Mouse (Mus musculus): ENCODE data around the gene Nfkb2. TPM values are rescaled to one million over a fixed set of nuclear protein-coding genes. Genes with fewer than 3 reads are reported as not detected.

The Nfkb2 gene
- polyA plus RNA-seq, 1 experiment from 2014 or later = 2.1 TPM

DNA sequence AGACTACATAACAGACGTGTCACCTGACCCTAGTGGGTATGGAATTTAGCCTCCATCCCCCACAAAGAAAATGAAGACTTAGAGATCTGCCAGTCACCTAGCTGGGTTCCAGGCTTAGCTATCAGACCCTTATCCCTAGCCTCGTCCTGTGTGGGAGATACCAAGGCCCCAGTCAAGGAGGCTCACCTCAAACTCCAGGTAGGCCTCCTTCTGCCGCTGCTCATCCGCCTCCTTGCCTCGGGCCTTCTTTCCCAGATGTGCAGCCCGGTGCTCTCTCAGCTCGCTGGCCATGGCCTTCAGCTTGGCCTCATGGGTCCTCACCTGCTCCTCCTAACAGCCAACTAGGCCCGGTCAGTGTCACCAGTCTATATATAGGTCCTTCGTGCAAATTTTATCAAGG lies 9.0 kb downstream of the Nfkb2 start:
- Histone ChIP-seq H3K36me3 (ENCODE audit: control insufficient read depth, insufficient read depth, low read length) (peaks cover 38% of the 10 kb centered on the region), H3K4me1 (ENCODE audit: control insufficient read depth, insufficient read depth, low read length) (peaks cover 8% of the 10 kb centered on the region), H3K9me3 (ENCODE audit: control insufficient read depth, low read length) (no peaks in the 10 kb centered on the region), H3K9ac (replicated peaks; ENCODE audit: low read length) (no peak overlapping the region), H3K4me3 (replicated peaks; ENCODE audit: low read depth, low read length) (no peak overlapping the region), H3K27ac (replicated peaks; ENCODE audit: low read depth, low read length) (no peak overlapping the region), H3K4me2 (ENCODE audit: low read length) (no peak overlapping the region), H3K27me3 (ENCODE audit: control insufficient read depth, insufficient read depth, low read length) (peaks cover 50% of the 10 kb centered on the region)
- ATAC-seq (ENCODE audit: low FRiP score, low TSS enrichment) = no peak
- 89% methylated on average over 9 of the region's 9 CpGs for WGBS
- no peak for DNase-seq

DNA sequence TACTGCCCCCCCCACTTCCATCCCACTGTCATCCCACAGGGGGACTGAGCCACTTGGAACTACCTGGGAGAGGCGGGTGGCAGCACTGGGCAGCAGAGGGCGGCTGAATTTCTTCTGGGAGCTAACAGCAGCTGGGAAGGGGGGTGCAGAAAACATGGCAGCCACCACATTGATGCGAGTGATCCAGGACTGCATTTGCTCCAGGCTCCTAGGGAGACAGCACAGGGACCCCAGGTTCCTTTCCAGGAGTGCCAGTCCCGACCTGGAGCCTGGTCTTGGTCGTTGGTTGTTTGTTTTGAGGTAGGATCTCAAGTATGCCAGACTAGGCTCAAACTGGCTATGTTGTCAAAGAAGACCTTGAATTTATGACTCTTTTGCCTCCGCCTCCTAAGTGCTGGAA lies 9.5 kb downstream of the Nfkb2 start:
- peaks cover 12% of the 10 kb centered on the region for H3K4me1 ChIP-seq (ENCODE audit: control insufficient read depth, insufficient read depth, low read length)
- DNase-seq (no peak), ATAC-seq (ENCODE audit: low FRiP score, low TSS enrichment) (no peak)
- H3K4me2 ChIP-seq (ENCODE audit: low read length) = no peak overlapping the region
- no peak overlapping the region for H3K9ac ChIP-seq (replicated peaks; ENCODE audit: low read length)
- peaks cover 38% of the 10 kb centered on the region for H3K36me3 ChIP-seq (ENCODE audit: control insufficient read depth, insufficient read depth, low read length)
- H3K4me3 ChIP-seq (replicated peaks; ENCODE audit: low read depth, low read length) = no peak overlapping the region
- H3K9me3 ChIP-seq (ENCODE audit: control insufficient read depth, low read length) = no peaks in the 10 kb centered on the region
- peaks cover 47% of the 10 kb centered on the region for H3K27me3 ChIP-seq (ENCODE audit: control insufficient read depth, insufficient read depth, low read length)
- 74% methylated on average over 6 of the region's 6 CpGs for WGBS
- H3K27ac ChIP-seq (replicated peaks; ENCODE audit: low read depth, low read length) = no peak overlapping the region

DNA sequence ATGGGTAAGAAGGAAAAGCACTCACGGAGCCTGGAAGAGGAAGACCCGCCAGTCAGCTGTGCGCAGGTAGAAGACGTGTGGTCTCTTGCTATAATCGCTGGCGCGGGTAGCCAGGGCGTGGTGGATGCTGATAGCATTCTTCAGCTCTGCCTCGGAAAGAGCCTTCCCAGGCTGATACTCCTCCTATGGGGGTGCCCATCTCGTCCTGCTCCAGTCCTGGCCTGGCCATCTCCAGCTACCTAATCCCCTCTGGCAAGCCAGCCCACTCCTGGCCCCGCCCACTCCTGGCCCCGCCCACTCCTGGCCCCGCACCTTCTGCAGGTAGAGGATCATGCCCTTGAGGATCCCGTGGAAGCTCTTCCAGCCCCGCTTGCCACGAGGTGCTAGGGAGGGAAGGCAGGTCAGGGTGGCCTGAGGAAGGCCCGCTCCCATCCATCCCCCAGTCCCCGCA lies 10.1 kb downstream of the Nfkb2 start:
- Histone ChIP-seq H3K4me3 (replicated peaks; ENCODE audit: low read depth, low read length) (no peak overlapping the region), H3K27me3 (ENCODE audit: control insufficient read depth, insufficient read depth, low read length) (peaks cover 47% of the 10 kb centered on the region), H3K36me3 (ENCODE audit: control insufficient read depth, insufficient read depth, low read length) (peaks cover 38% of the 10 kb centered on the region), H3K4me2 (ENCODE audit: low read length) (no peak overlapping the region), H3K27ac (replicated peaks; ENCODE audit: low read depth, low read length) (no peak overlapping the region), H3K4me1 (ENCODE audit: control insufficient read depth, insufficient read depth, low read length) (peaks cover 18% of the 10 kb centered on the region), H3K9ac (replicated peaks; ENCODE audit: low read length) (no peak overlapping the region), H3K9me3 (ENCODE audit: control insufficient read depth, low read length) (no peaks in the 10 kb centered on the region)
- ATAC-seq (ENCODE audit: low FRiP score, low TSS enrichment) (no peak), DNase-seq (no peak)
- 15% methylated on average over 18 of the region's 18 CpGs for WGBS

DNA sequence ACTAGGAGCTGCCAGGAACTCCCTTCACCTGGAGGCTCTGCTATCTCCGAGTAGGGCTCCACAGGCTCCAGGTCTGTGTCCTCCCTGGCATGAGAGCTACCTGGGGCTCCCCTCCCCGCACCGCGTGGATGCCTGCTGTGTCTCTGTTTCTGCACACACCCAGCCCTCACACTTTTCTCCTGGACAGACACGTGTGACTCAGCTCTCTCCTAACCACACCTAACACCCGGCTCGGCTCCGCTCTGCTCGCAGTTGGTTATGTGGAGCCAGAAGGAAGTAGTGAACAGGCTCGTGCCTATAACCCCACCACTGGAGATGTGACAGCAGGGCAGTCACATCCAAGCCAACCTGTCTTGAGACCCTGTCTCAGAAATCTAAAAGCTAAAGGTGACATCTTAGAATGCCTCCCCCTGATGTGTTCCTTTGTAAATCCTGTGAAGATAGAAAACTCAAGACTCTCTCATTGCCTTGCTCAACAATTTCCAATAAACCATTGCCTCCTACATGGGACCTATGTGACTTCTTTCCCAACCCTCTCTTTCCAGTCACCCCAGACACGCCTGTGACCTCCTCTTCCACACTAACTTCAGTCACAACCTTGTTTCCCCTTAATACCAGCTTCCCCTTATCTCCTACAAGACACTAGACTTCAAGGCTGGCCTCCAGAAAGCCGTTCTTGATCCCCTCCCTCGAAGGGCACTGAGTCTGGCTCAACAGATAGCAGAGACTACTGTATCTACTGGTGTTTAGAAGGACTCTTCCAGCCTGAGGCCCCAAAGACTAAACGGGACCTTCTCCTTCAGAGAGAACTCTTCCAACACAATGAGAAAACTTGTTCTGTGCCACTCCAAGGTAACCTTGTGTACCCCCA lies 11.0 kb downstream of the Nfkb2 start:
- Histone ChIP-seq H3K4me3 (replicated peaks; ENCODE audit: low read depth, low read length) (no peak overlapping the region), H3K36me3 (ENCODE audit: control insufficient read depth, insufficient read depth, low read length) (peaks cover 38% of the 10 kb centered on the region), H3K9ac (replicated peaks; ENCODE audit: low read length) (no peak overlapping the region), H3K27ac (replicated peaks; ENCODE audit: low read depth, low read length) (no peak overlapping the region), H3K4me2 (ENCODE audit: low read length) (no peak overlapping the region), H3K4me1 (ENCODE audit: control insufficient read depth, insufficient read depth, low read length) (peaks cover 26% of the 10 kb centered on the region), H3K27me3 (ENCODE audit: control insufficient read depth, insufficient read depth, low read length) (peaks cover 53% of the 10 kb centered on the region), H3K9me3 (ENCODE audit: control insufficient read depth, low read length) (no peaks in the 10 kb centered on the region)
- WGBS = 43% methylated on average over 14 of the region's 14 CpGs
- ATAC-seq (ENCODE audit: low FRiP score, low TSS enrichment) (no peak), DNase-seq (no peak)

DNA sequence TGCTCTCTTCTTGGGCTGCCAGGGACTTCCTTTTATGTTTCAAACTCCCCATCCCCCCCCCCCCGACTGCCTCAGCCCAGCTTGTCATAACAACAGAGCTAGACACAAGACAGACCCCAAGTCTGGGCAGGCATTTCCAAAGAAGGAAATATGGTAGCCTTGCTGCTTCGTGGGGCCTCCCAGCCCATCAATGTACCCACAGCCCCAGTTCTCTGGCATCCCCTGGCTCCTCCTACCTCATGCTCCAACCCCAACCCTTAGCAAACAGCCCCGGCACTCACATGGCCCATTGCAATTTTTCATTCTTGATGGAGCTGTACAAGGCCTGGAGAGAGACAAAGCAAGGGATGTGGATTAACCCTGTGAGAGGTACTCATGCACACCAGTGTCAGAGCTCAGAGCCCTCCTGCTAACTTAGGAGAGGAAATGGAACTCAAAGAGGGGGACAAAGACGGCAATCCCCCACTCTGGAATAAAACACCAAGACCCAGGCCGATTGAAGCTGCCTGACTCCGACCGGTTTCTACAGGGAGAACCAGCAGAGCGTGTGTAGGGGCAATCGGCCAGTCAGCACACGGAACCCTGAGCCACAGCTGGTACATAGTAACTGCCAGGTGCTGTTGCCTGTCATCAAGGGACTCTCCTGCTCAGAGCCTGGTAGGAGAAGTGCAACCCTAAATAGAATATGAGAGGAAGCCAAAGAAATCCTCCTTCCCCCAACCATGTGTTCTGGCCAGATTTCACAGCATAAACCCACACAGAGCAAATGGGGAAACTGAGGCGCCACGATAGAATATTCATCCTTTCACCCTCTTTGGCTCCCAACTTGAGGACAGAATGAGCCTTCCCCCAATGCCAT lies 11.9 kb downstream of the Nfkb2 start:
- Histone ChIP-seq H3K9me3 (ENCODE audit: control insufficient read depth, low read length) (no peaks in the 10 kb centered on the region), H3K4me1 (ENCODE audit: control insufficient read depth, insufficient read depth, low read length) (peaks cover 31% of the 10 kb centered on the region), H3K4me2 (ENCODE audit: low read length) (peak overlapping the region; percentile 73), H3K4me3 (replicated peaks; ENCODE audit: low read depth, low read length) (peak overlapping the region; percentile 54; the same call in 1 of the 2 replicates), H3K27ac (replicated peaks; ENCODE audit: low read depth, low read length) (no peak overlapping the region), H3K27me3 (ENCODE audit: control insufficient read depth, insufficient read depth, low read length) (peaks cover 53% of the 10 kb centered on the region), H3K36me3 (ENCODE audit: control insufficient read depth, insufficient read depth, low read length) (peaks cover 38% of the 10 kb centered on the region), H3K9ac (replicated peaks; ENCODE audit: low read length) (peak overlapping the region; percentile 23; the same call in 1 of the 2 replicates)
- ATAC-seq (ENCODE audit: low FRiP score, low TSS enrichment) = no peak
- 48% methylated on average over 12 of the region's 12 CpGs for WGBS
- DNase-seq = no peak

DNA sequence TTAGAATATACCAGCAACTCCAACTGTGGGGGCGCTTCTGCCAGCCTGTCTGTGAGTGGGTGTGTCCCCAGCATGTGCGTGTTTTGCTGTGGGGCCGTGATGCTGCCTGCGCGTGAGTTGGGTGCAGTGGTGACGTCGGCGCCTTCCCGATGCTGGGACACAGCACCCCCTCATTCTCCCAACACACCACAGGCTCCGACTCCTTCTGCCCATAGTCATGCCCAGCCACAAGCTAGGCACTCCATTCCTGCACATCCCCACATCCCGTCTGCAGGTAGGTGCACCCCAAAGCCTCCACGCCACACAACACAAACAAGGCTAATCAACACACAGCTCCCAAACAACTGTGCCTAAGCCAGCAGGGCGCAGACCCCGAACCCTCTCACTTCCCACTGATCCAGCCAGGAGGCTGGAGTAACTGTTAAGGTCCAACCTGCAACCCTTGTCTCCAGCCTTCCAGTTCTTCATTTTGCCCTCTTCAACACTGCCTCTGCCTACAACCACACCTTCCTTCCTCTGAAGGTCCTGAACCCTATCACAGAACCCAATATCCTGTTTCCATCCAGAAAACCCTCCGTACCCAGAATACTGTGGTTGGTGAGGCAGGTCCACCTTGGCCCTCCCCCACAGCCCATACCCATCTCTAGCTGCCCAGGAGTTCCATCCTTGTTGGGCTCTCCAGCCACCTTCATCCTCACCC lies 12.9 kb downstream of the Nfkb2 start:
- peak overlapping the region; percentile 54 for H3K4me3 ChIP-seq (replicated peaks; ENCODE audit: low read depth, low read length)
- H3K4me1 ChIP-seq (ENCODE audit: control insufficient read depth, insufficient read depth, low read length) = peaks cover 41% of the 10 kb centered on the region
- peaks cover 53% of the 10 kb centered on the region for H3K27me3 ChIP-seq (ENCODE audit: control insufficient read depth, insufficient read depth, low read length)
- H3K9me3 ChIP-seq (ENCODE audit: control insufficient read depth, low read length) = no peaks in the 10 kb centered on the region
- DNase-seq (no peak), ATAC-seq (ENCODE audit: low FRiP score, low TSS enrichment) (no peak)
- H3K36me3 ChIP-seq (ENCODE audit: control insufficient read depth, insufficient read depth, low read length) = peaks cover 31% of the 10 kb centered on the region
- H3K4me2 ChIP-seq (ENCODE audit: low read length) = peak overlapping the region; percentile 73
- WGBS = 27% methylated on average over 15 of the region's 15 CpGs
- peak overlapping the region; percentile 69 for H3K9ac ChIP-seq (replicated peaks; ENCODE audit: low read length)
- peak overlapping the region; percentile 63; the same call in 1 of the 2 replicates for H3K27ac ChIP-seq (replicated peaks; ENCODE audit: low read depth, low read length)

DNA sequence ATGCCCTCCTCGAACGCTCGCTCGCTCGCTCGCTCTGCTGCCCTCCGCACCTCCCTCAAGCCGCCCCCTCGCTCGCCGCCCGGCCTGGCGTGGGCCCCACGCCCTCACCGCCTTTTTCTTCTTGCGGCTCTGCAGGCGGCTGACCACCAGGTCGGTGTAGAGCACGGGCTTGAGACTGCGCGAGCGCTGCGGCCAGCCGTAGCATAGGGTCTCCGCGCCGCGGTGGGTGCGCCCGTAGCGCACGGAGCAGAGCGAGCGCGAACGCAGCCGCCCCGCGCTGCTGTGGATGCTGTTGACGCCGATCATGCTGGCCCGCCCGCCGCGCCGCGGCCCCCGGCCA lies 13.4 kb downstream of the Nfkb2 start:
- under 1% methylated on average over 47 of the region's 48 CpGs for WGBS
- Histone ChIP-seq H3K4me3 (replicated peaks; ENCODE audit: low read depth, low read length) (peak overlapping the region; percentile 54), H3K4me2 (ENCODE audit: low read length) (peak overlapping the region; percentile 73), H3K27ac (replicated peaks; ENCODE audit: low read depth, low read length) (peak overlapping the region; percentile 63), H3K9me3 (ENCODE audit: control insufficient read depth, low read length) (no peaks in the 10 kb centered on the region), H3K9ac (replicated peaks; ENCODE audit: low read length) (peak overlapping the region; percentile 69), H3K27me3 (ENCODE audit: control insufficient read depth, insufficient read depth, low read length) (peaks cover 53% of the 10 kb centered on the region), H3K36me3 (ENCODE audit: control insufficient read depth, insufficient read depth, low read length) (peaks cover 26% of the 10 kb centered on the region), H3K4me1 (ENCODE audit: control insufficient read depth, insufficient read depth, low read length) (peaks cover 46% of the 10 kb centered on the region)
- DNase-seq = peak; percentile 64
- ATAC-seq (ENCODE audit: low FRiP score, low TSS enrichment) = no peak

DNA sequence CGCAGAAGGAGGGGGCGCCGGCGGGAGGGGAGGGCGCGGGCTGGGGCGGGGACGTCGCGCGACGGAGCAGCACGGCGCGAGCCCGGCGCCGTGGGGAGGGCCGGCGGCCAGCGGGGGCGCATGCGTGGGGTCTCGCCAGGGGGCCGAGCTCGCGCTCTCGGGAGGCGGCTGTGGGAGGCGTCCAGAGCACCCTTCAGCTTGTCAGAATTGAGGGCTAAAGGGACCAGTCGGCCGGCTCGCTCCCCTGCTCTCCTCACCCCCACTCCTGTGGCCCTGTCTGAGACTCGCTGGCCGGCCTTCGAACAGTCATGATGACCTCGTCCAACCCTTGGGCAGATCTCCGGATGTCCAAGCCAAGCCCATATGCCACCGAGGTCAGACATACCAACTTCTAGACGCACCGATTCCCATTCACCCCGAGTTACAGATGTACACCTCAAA lies 13.9 kb downstream of the Nfkb2 start:
- peaks cover 52% of the 10 kb centered on the region for H3K4me1 ChIP-seq (ENCODE audit: control insufficient read depth, insufficient read depth, low read length)
- H3K4me2 ChIP-seq (ENCODE audit: low read length) = peak overlapping the region; percentile 73
- 1% methylated on average over 38 of the region's 42 CpGs for WGBS
- no peaks in the 10 kb centered on the region for H3K9me3 ChIP-seq (ENCODE audit: control insufficient read depth, low read length)
- peaks cover 53% of the 10 kb centered on the region for H3K27me3 ChIP-seq (ENCODE audit: control insufficient read depth, insufficient read depth, low read length)
- DNase-seq = peak; percentile 72
- no peak for ATAC-seq (ENCODE audit: low FRiP score, low TSS enrichment)
- H3K4me3 ChIP-seq (replicated peaks; ENCODE audit: low read depth, low read length) = peak overlapping the region; percentile 54
- H3K27ac ChIP-seq (replicated peaks; ENCODE audit: low read depth, low read length) = peak overlapping the region; percentile 63
- H3K36me3 ChIP-seq (ENCODE audit: control insufficient read depth, insufficient read depth, low read length) = peaks cover 23% of the 10 kb centered on the region
- H3K9ac ChIP-seq (replicated peaks; ENCODE audit: low read length) = peak overlapping the region; percentile 69
